Mouse (Mus musculus): ENCODE measurements around the gene Slf1.

GRCm38 (mm10) chr13:77135621-77135981 is 328 bp upstream of the Slf1 start:
- TF ChIP-seq CTCF (conservative IDR thresholded peaks at IDR 0.05; ENCODE audit: low read length), result no peak
- no peak for TF ChIP-seq POU5F1 (IDR thresholded peaks at IDR 0.05; ENCODE audit: borderline replicate concordance, low read length)
- TF ChIP-seq NANOG (IDR thresholded peaks at IDR 0.05; ENCODE audit: borderline replicate concordance, low read length), result no peak

Measured in E14TG2a.4 (cell line).